Mouse (Mus musculus): Measurements from ENCODE around the gene Lingo2. TPM values are rescaled to one million over a fixed set of nuclear protein-coding genes. Genes with fewer than 3 reads are reported as not detected.
"Not testable (repeated sequence)": the region's sequence is repeated elsewhere in the genome, so short reads cannot be mapped to it uniquely, and the experiment has no call there.

Gene Lingo2
- total RNA-seq, 1 experiment, result 0.09 TPM

DNA sequence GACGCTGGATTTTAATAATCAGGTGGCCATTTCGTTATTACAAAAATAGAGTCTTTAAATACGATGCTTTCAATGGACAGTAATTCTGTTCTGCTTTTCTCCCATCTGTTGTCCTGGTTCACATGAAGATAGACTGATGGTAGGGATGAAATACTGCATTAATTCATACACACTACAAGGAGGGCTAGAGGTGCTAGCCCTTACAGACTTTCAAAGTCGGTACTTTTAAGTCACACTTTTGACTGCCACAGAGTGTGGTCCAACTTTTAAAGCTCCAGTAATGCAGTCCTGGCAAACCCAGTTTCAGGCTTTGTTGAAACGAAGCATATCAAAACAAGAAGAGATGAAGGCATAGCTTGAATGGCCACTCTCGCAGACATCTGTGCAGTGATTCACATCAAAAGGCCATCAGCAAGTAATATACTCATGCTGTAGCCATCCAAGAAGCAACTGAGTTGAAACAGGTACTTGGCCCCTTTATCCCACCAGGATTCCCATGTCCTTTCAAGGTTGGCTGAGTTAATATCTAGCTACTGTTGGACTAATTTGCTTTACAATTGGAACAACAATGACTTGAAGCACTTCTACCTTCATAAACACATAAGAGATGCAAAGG lies 872.5 kb downstream of the Lingo2 start:
- H3K9me3 ChIP-seq (ENCODE audit: control insufficient read depth, insufficient read depth, low read depth, low read length), result no peaks in the 10 kb centered on the region

DNA sequence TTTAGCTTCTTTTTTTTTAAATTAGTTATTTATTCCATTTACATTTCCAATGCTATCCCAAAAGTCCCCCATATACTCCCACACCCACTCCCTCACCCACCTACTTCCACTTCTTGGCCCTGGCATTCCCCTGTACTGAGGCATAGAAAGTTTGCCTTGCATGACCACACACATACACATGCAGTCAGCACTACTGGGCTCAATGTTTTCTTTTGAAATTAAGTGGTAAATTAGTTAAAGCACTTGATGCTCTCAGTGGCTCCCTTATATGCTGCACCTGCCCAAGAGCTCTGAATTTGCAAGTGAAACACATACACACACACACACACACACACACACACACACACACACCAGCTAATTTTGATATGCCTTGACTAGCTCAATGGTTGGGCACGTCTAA lies 886.8 kb downstream of the Lingo2 start:
- H3K4me3 ChIP-seq (ENCODE audit: insufficient read depth in 1 of 2, low read depth in 1 of 2, low read length in 2 of 2, poor library complexity in 1 of 2, severe bottlenecking in 1 of 2); H3K27ac ChIP-seq (ENCODE audit: insufficient read depth, low read depth, low read length, poor library complexity, severe bottlenecking); H3K9ac ChIP-seq (ENCODE audit: insufficient read depth, low read depth, low read length, poor library complexity, severe bottlenecking); DNase-seq (ENCODE audit: low read depth, low spot score); in situ Hi-C loops (cut with MboI; ENCODE audit: low sequenced_read_pairs in 2 of 2, unreplicated experiment in 2 of 2); H3K36me3 ChIP-seq (ENCODE audit: control insufficient read depth, insufficient read depth, low read length, poor library complexity, severe bottlenecking); H3K9me3 ChIP-seq (ENCODE audit: control insufficient read depth, insufficient read depth, low read depth, low read length); H3K4me1 ChIP-seq (ENCODE audit: control insufficient read depth in 2 of 2, insufficient read depth in 2 of 2, low read length in 2 of 2, poor library complexity in 1 of 2): not testable (repeated sequence)

More for the DNA sequence above, 872.5 kb downstream of the Lingo2 start:
- H3K27ac ChIP-seq (ENCODE audit: insufficient read depth, low read depth, low read length, poor library complexity, severe bottlenecking), result no peak overlapping the region
- no peaks in the 10 kb centered on the region for H3K4me1 ChIP-seq (ENCODE audit: control insufficient read depth in 2 of 2, insufficient read depth in 2 of 2, low read length in 2 of 2, poor library complexity in 1 of 2)
- in situ Hi-C loops (cut with MboI; ENCODE audit: low sequenced_read_pairs in 2 of 2, unreplicated experiment in 2 of 2), result no loop called here
- H3K36me3 ChIP-seq (ENCODE audit: control insufficient read depth, insufficient read depth, low read length, poor library complexity, severe bottlenecking), result no peaks in the 10 kb centered on the region
- no peak overlapping the region for H3K9ac ChIP-seq (ENCODE audit: insufficient read depth, low read depth, low read length, poor library complexity, severe bottlenecking)
- H3K4me3 ChIP-seq (ENCODE audit: insufficient read depth in 1 of 2, low read depth in 1 of 2, low read length in 2 of 2, poor library complexity in 1 of 2, severe bottlenecking in 1 of 2), result no peak overlapping the region
- no peak for TF ChIP-seq ZNF384 (IDR thresholded peaks at IDR 0.05; ENCODE audit: low read depth, low read length)
- no peak for TF ChIP-seq HCFC1 (IDR thresholded peaks at IDR 0.05; ENCODE audit: borderline replicate concordance, insufficient read depth, low read length)
- no peak for TF ChIP-seq ZC3H11A (IDR thresholded peaks at IDR 0.05; ENCODE audit: borderline replicate concordance, low read depth, low read length)
- TF ChIP-seq MAFK (IDR thresholded peaks at IDR 0.05; ENCODE audit: insufficient read depth, low read depth, low read length), result no peak
- no peak for TF ChIP-seq CHD2 (IDR thresholded peaks at IDR 0.05; ENCODE audit: low read depth, low read length)
- no peak for DNase-seq (ENCODE audit: low read depth, low spot score)

- DNase-seq (ENCODE audit: low read depth, low spot score), result no peak
- no peaks in the 10 kb centered on the region for H3K9me3 ChIP-seq (ENCODE audit: control insufficient read depth, insufficient read depth, low read depth, low read length)
- no peaks in the 10 kb centered on the region for H3K4me1 ChIP-seq (ENCODE audit: control insufficient read depth in 2 of 2, insufficient read depth in 2 of 2, low read length in 2 of 2, poor library complexity in 1 of 2)
- H3K4me3 ChIP-seq (ENCODE audit: insufficient read depth in 1 of 2, low read depth in 1 of 2, low read length in 2 of 2, poor library complexity in 1 of 2, severe bottlenecking in 1 of 2), result no peak overlapping the region
- no peaks in the 10 kb centered on the region for H3K36me3 ChIP-seq (ENCODE audit: control insufficient read depth, insufficient read depth, low read length, poor library complexity, severe bottlenecking)
- H3K9ac ChIP-seq (ENCODE audit: insufficient read depth, low read depth, low read length, poor library complexity, severe bottlenecking), result no peak overlapping the region
- no peak overlapping the region for H3K27ac ChIP-seq (ENCODE audit: insufficient read depth, low read depth, low read length, poor library complexity, severe bottlenecking)
- TF ChIP-seq MAFK (IDR thresholded peaks at IDR 0.05; ENCODE audit: insufficient read depth, low read depth, low read length) (no peak), CHD2 (IDR thresholded peaks at IDR 0.05; ENCODE audit: low read depth, low read length) (no peak), HCFC1 (IDR thresholded peaks at IDR 0.05; ENCODE audit: borderline replicate concordance, insufficient read depth, low read length) (no peak), ZC3H11A (IDR thresholded peaks at IDR 0.05; ENCODE audit: borderline replicate concordance, low read depth, low read length) (no peak), ZNF384 (IDR thresholded peaks at IDR 0.05; ENCODE audit: low read depth, low read length) (no peak)
- in situ Hi-C loops (cut with MboI; ENCODE audit: low sequenced_read_pairs in 2 of 2, unreplicated experiment in 2 of 2), result no loop called here
Observed at GRCm38 (mm10) chr4:36052791-36053376, 898.7 kb downstream of the Lingo2 start.

DNA sequence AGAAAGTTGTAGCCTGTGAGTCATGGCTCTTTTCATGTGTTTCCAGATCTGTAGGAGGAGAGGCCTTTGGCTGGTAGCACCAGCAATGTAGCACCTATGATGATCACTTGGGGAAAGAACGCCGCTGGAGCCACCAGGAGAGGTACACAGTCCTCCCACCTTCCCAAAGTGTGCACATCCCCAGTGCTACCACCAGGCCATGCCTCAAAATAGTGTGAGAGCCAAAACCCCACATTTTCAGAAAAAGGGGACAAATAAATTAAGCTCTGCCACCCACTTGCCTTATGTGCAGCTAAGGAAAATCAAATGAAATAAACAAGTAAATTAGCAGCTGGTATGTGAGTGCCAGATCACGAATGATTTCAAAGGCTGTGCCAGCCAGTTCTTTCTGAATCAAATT lies 911.2 kb downstream of the Lingo2 start:
- Histone ChIP-seq H3K36me3 (ENCODE audit: control insufficient read depth, insufficient read depth, low read length, poor library complexity, severe bottlenecking) (no peaks in the 10 kb centered on the region), H3K4me3 (ENCODE audit: insufficient read depth in 1 of 2, low read depth in 1 of 2, low read length in 2 of 2, poor library complexity in 1 of 2, severe bottlenecking in 1 of 2) (no peak overlapping the region), H3K9me3 (ENCODE audit: control insufficient read depth, insufficient read depth, low read depth, low read length) (no peaks in the 10 kb centered on the region), H3K9ac (ENCODE audit: insufficient read depth, low read depth, low read length, poor library complexity, severe bottlenecking) (no peak overlapping the region), H3K27ac (ENCODE audit: insufficient read depth, low read depth, low read length, poor library complexity, severe bottlenecking) (no peak overlapping the region), H3K4me1 (ENCODE audit: control insufficient read depth in 2 of 2, insufficient read depth in 2 of 2, low read length in 2 of 2, poor library complexity in 1 of 2) (no peaks in the 10 kb centered on the region)
- DNase-seq (ENCODE audit: low read depth, low spot score), result no peak
- in situ Hi-C loops (cut with MboI; ENCODE audit: low sequenced_read_pairs in 2 of 2, unreplicated experiment in 2 of 2), result no loop called here
- TF ChIP-seq MAFK (IDR thresholded peaks at IDR 0.05; ENCODE audit: insufficient read depth, low read depth, low read length) (no peak), HCFC1 (IDR thresholded peaks at IDR 0.05; ENCODE audit: borderline replicate concordance, insufficient read depth, low read length) (no peak), CHD2 (IDR thresholded peaks at IDR 0.05; ENCODE audit: low read depth, low read length) (no peak), ZC3H11A (IDR thresholded peaks at IDR 0.05; ENCODE audit: borderline replicate concordance, low read depth, low read length) (no peak), ZNF384 (IDR thresholded peaks at IDR 0.05; ENCODE audit: low read depth, low read length) (no peak)

DNA sequence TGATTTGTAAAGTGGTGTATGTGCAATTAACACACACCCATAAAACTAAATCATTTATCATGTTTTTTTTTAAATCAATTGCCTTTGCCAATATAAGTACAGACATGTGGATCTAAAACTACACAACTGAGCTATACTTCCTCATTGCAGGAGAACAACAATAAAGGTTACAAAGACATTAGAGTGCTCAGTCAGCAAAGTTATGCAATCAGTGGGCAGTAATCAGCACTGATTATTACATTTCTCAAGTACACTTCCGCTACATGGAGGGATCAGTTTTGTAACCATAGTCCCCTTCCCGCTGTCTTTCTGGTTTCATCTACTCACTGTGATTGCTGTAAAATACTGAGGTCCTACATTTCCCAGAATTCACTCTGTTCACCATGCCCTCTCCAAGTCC lies 912.8 kb downstream of the Lingo2 start:
- TF ChIP-seq HCFC1 (IDR thresholded peaks at IDR 0.05; ENCODE audit: borderline replicate concordance, insufficient read depth, low read length) (no peak), ZC3H11A (IDR thresholded peaks at IDR 0.05; ENCODE audit: borderline replicate concordance, low read depth, low read length) (no peak), MAFK (IDR thresholded peaks at IDR 0.05; ENCODE audit: insufficient read depth, low read depth, low read length) (no peak), ZNF384 (IDR thresholded peaks at IDR 0.05; ENCODE audit: low read depth, low read length) (no peak), CHD2 (IDR thresholded peaks at IDR 0.05; ENCODE audit: low read depth, low read length) (no peak)
- H3K4me1 ChIP-seq (ENCODE audit: control insufficient read depth in 2 of 2, insufficient read depth in 2 of 2, low read length in 2 of 2, poor library complexity in 1 of 2), result no peaks in the 10 kb centered on the region
- H3K9ac ChIP-seq (ENCODE audit: insufficient read depth, low read depth, low read length, poor library complexity, severe bottlenecking), result no peak overlapping the region
- no peaks in the 10 kb centered on the region for H3K9me3 ChIP-seq (ENCODE audit: control insufficient read depth, insufficient read depth, low read depth, low read length)
- H3K4me3 ChIP-seq (ENCODE audit: insufficient read depth in 1 of 2, low read depth in 1 of 2, low read length in 2 of 2, poor library complexity in 1 of 2, severe bottlenecking in 1 of 2), result no peak overlapping the region
- in situ Hi-C loops (cut with MboI; ENCODE audit: low sequenced_read_pairs in 2 of 2, unreplicated experiment in 2 of 2), result no loop called here
- no peak for DNase-seq (ENCODE audit: low read depth, low spot score)
- H3K27ac ChIP-seq (ENCODE audit: insufficient read depth, low read depth, low read length, poor library complexity, severe bottlenecking), result no peak overlapping the region
- H3K36me3 ChIP-seq (ENCODE audit: control insufficient read depth, insufficient read depth, low read length, poor library complexity, severe bottlenecking), result no peaks in the 10 kb centered on the region

Measured in ES-E14 (cell line).